Mouse (Mus musculus) liver, adult 2 months (tissue): ENCODE results near the gene Tagln. TPM values are rescaled to one million over a fixed set of nuclear protein-coding genes. Genes with fewer than 3 reads are reported as not detected.
A peak's percentile ranks its signal among the peaks of the same experiment; 100 is the strongest.

Experiments used
- DNase-seq: peaks from one replicate; pipeline ENCODE4 v3.0.0-alpha.2; 2011; ENCODE audit warnings: low read depth, low spot score; ENCODE audit errors: extremely low read depth
- H3K27ac ChIP-seq: fragments of 200-500 bp; replicated peaks from 2 replicates; pipeline ENCODE4 v1.5.1; 2012; ENCODE audit warnings: low read depth, mild to moderate bottlenecking, control low read depth, inconsistent platforms, low read length; ENCODE audit not compliant: insufficient read depth
- H3K27me3 ChIP-seq: fragments of 200-500 bp; 2 replicates; pipeline ENCODE4 v1.6.1; 2012; ENCODE audit warnings: mild to moderate bottlenecking, moderate library complexity, low read length, inconsistent platforms; ENCODE audit not compliant: control insufficient read depth, insufficient read depth
- H3K36me3 ChIP-seq: fragments of 200-500 bp; 2 replicates; pipeline ENCODE4 v1.6.1; 2012; ENCODE audit warnings: low read length, inconsistent platforms; ENCODE audit not compliant: control insufficient read depth, insufficient read depth
- H3K4me1 ChIP-seq: fragments of 200-500 bp; 2 replicates; pipeline ENCODE4 v1.6.1; 2011; ENCODE audit warnings: low read length; ENCODE audit not compliant: control insufficient read depth, insufficient read depth
- H3K4me3 ChIP-seq: fragments of 200-500 bp; 2 replicates; pipeline ENCODE4 v1.5.1; 2011; ENCODE audit warnings: low read depth, mild to moderate bottlenecking, control low read depth, low read length, moderate library complexity; ENCODE audit not compliant: insufficient read depth
- H3K79me2 ChIP-seq: fragments of 200-500 bp; 2 replicates; pipeline ENCODE4 v1.6.1; 2012; ENCODE audit warnings: inconsistent platforms, mild to moderate bottlenecking, low read length, moderate library complexity; ENCODE audit not compliant: control insufficient read depth, insufficient read depth
- H3K9ac ChIP-seq: fragments of 200-500 bp; 2 replicates; pipeline ENCODE4 v1.6.1; 2012; ENCODE audit warnings: low read depth, mild to moderate bottlenecking, control low read depth, inconsistent platforms, low read length
- CTCF ChIP-seq: fragments of 200-500 bp; IDR thresholded peaks from 2 replicates; pipeline ENCODE4 v1.5.1; 2011; ENCODE audit warnings: low read depth, low read length, control low read depth
- POLR2A ChIP-seq: fragments of 200-500 bp; IDR thresholded peaks from 2 replicates; pipeline ENCODE4 v1.6.1; 2011; ENCODE audit warnings: low read length, control low read depth; ENCODE audit not compliant: insufficient read depth; ENCODE audit errors: extremely low read depth
- WGBS: fragments of 180-500 bp; shearing (Covaris S2); methylation state at CpG from one replicate; pipeline ENCODE4 v1.1.7; 2018; 5-methylcytosine and 5-hydroxymethylcytosine counted together
- polyA plus RNA-seq: library from polyadenylated mRNA; depleted of rRNA; stranded (reverse); fragments of >200 nt; gene quantifications from 2 replicates; pipeline ENCODE4 v1.2.3, GENCODE M21; 2012; rRNA removed
- total RNA-seq: library from RNA; depleted of rRNA; stranded (reverse); fragments of >200 nt; gene quantifications from 2 replicates; pipeline ENCODE4 v1.2.3, GENCODE M21; 2014; rRNA removed

The Tagln gene
- total and polyA plus RNA-seq, 2 experiments, result 5.3 to 7.2 TPM

GRCm38 (mm10) chr9:45910995-45911394 lies 24.9 kb downstream of the Tagln start:
- H3K4me1 ChIP-seq, result peaks cover 8% of the 10 kb centered on the region
- 79% methylated on average over 3 of the region's 3 CpGs for WGBS
- TF ChIP-seq POLR2A (no peak), CTCF (no peak)
- no peak overlapping the region for H3K4me3 ChIP-seq
- H3K36me3 ChIP-seq, result peaks cover 46% of the 10 kb centered on the region
- DNase-seq, result no peak
- peaks cover 21% of the 10 kb centered on the region for H3K79me2 ChIP-seq
- no peak overlapping the region for H3K27ac ChIP-seq
- H3K27me3 ChIP-seq, result no peaks in the 10 kb centered on the region
- H3K9ac ChIP-seq, result no peak overlapping the region

GRCm38 (mm10) chr9:45907078-45907428 lies 28.8 kb downstream of the Tagln start:
- DNase-seq, result no peak

GRCm38 (mm10) chr9:45906355-45907077 lies 29.3 kb downstream of the Tagln start, which contains the start of the genes Pcsk7 and Rnf214:
Gene Pcsk7, plus strand, starts transcription at chr9:45906497.
Gene Rnf214, minus strand, starts transcription at chr9:45906911.
- peak within 1 kb of the TSS; percentile 98 for H3K9ac ChIP-seq
- peaks cover 11% of the 10 kb centered on the region for H3K4me1 ChIP-seq
- peak; percentile 85 for TF ChIP-seq POLR2A
- peak; percentile 82 for TF ChIP-seq CTCF
- under 1% methylated on average over 72 of the region's 80 CpGs for WGBS
- peak; percentile 73 for DNase-seq
- H3K36me3 ChIP-seq, result peaks cover 16% of the 10 kb centered on the region
- peak within 1 kb of the TSS; percentile 95 for H3K4me3 ChIP-seq
- peaks cover 21% of the 10 kb centered on the region for H3K79me2 ChIP-seq
- H3K27me3 ChIP-seq, result no peaks in the 10 kb centered on the region
- peak within 1 kb of the TSS; percentile 100 for H3K27ac ChIP-seq

More at GRCm38 (mm10) chr9:45907078-45907428, 28.8 kb downstream of the Tagln start:
- TF ChIP-seq POLR2A (no peak), CTCF (no peak)
- no peaks in the 10 kb centered on the region for H3K27me3 ChIP-seq
- peak overlapping the region; percentile 78 for H3K9ac ChIP-seq
- under 1% methylated on average over 19 of the region's 19 CpGs for WGBS
- peaks cover 21% of the 10 kb centered on the region for H3K79me2 ChIP-seq
- peaks cover 17% of the 10 kb centered on the region for H3K36me3 ChIP-seq
- peak overlapping the region; percentile 95 for H3K4me3 ChIP-seq
- peaks cover 11% of the 10 kb centered on the region for H3K4me1 ChIP-seq
- peak overlapping the region; percentile 65 for H3K27ac ChIP-seq

- Histone ChIP-seq H3K27ac (peak overlapping the region; percentile 79), H3K27me3 (no peaks in the 10 kb centered on the region), H3K9ac (peak overlapping the region; percentile 88), H3K36me3 (peaks cover 11% of the 10 kb centered on the region), H3K79me2 (peaks cover 21% of the 10 kb centered on the region), H3K4me1 (peaks cover 11% of the 10 kb centered on the region), H3K4me3 (peak overlapping the region; percentile 95)
- DNase-seq, result peak; percentile 84
- TF ChIP-seq CTCF, result no peak
- TF ChIP-seq POLR2A, result 0 out of 2 replicates have a peak, but pooled peaks have one; percentile 13
- WGBS, result under 1% methylated on average over 21 of the region's 27 CpGs
Measured at GRCm38 (mm10) chr9:45905811-45906237, 30.0 kb downstream of the Tagln start.

- H3K27ac ChIP-seq, result peak overlapping the region; percentile 79
- 0 out of 2 replicates have a peak overlapping the region, but pooled peaks have one; percentile 95 for H3K4me3 ChIP-seq
- peaks cover 11% of the 10 kb centered on the region for H3K36me3 ChIP-seq
- no peak for DNase-seq
- H3K27me3 ChIP-seq, result no peaks in the 10 kb centered on the region
- TF ChIP-seq CTCF, result no peak
- TF ChIP-seq POLR2A, result no peak
- H3K79me2 ChIP-seq, result peaks cover 21% of the 10 kb centered on the region
- no peak overlapping the region for H3K9ac ChIP-seq
- peaks cover 11% of the 10 kb centered on the region for H3K4me1 ChIP-seq
- 61% methylated on average over 4 of the region's 4 CpGs for WGBS
Measured at GRCm38 (mm10) chr9:45905196-45905595, 30.7 kb downstream of the Tagln start.

- no peak for DNase-seq
- Histone ChIP-seq H3K9ac (no peak overlapping the region), H3K27me3 (no peaks in the 10 kb centered on the region), H3K36me3 (peaks cover 55% of the 10 kb centered on the region), H3K79me2 (peaks cover 2% of the 10 kb centered on the region; the same call in 1 of the 2 replicates), H3K4me3 (no peak overlapping the region), H3K4me1 (no peaks in the 10 kb centered on the region), H3K27ac (no peak overlapping the region)
- TF ChIP-seq POLR2A (no peak), CTCF (no peak)
Measured at GRCm38 (mm10) chr9:45893681-45894080, 42.2 kb downstream of the Tagln start.

Other genes starting within 250 kb of the Tagln start
- 4.1 and 5.0 TPM in 2 replicates for gene Cep164, start 107.4 kb downstream of the Tagln start, total RNA-seq
- 7.1 and 8.3 TPM in 2 replicates for gene Cep164, start 107.4 kb downstream of the Tagln start, polyA plus RNA-seq
- 7.6 and 9.9 TPM in 2 replicates for gene Bace1, start 97.5 kb downstream of the Tagln start, total RNA-seq
- gene Bace1, start 97.5 kb downstream of the Tagln start, polyA plus RNA-seq, result 23.0 and 24.1 TPM in 2 replicates
- gene Pcsk7, start 29.6 kb downstream of the Tagln start, total RNA-seq, result 26.7 and 29.3 TPM in 2 replicates
- gene Pcsk7, start 29.6 kb downstream of the Tagln start, polyA plus RNA-seq, result 19.0 and 27.7 TPM in 2 replicates
- 16.3 and 18.5 TPM in 2 replicates for gene Rnf214, start 29.1 kb downstream of the Tagln start, total RNA-seq
- 11.2 and 12.4 TPM in 2 replicates for gene Rnf214, start 29.1 kb downstream of the Tagln start, polyA plus RNA-seq
- gene Sidt2, start 19.2 kb upstream of the Tagln start, total RNA-seq, result 48.9 and 60.9 TPM in 2 replicates
- 330 and 511 TPM in 2 replicates for gene Sidt2, start 19.2 kb upstream of the Tagln start, polyA plus RNA-seq
- gene Pafah1b2, start 76.6 kb upstream of the Tagln start, total RNA-seq, result 14.6 and 14.8 TPM in 2 replicates
- 12.0 and 14.2 TPM in 2 replicates for gene Pafah1b2, start 76.6 kb upstream of the Tagln start, polyA plus RNA-seq
- 14.1 and 17.3 TPM in 2 replicates for gene Sik3, start 76.8 kb upstream of the Tagln start, total RNA-seq
- gene Sik3, start 76.8 kb upstream of the Tagln start, polyA plus RNA-seq, result 14.9 and 16.5 TPM in 2 replicates